Mouse (Mus musculus): ENCODE measurements at regions not wholly inside any gene's neighbourhood (a gene's known extent, or its start where the extent isn't known, plus 50 kb on each side); places are given as distances from the start of the nearest gene placed in this dataset.
"Not testable (repeated sequence)": the region's sequence is repeated elsewhere in the genome, so short reads cannot be mapped to it uniquely, and the experiment has no call there.

- H3K9me3 ChIP-seq (ENCODE audit: control insufficient read depth, low read length): peaks cover 11% of the 10 kb centered on the region
- H3K4me1 ChIP-seq (ENCODE audit: control insufficient read depth, insufficient read depth, low read depth, low read length); H3K27ac ChIP-seq (ENCODE audit: low read depth, low read length); H3K4me2 ChIP-seq (ENCODE audit: low read length); H3K4me3 ChIP-seq (ENCODE audit: low read length); H3K9ac ChIP-seq (ENCODE audit: low read depth, low read length); H3K27me3 ChIP-seq (replicated peaks; ENCODE audit: control insufficient read depth, insufficient read depth, low read length); ATAC-seq; H3K36me3 ChIP-seq (ENCODE audit: control insufficient read depth, insufficient read depth, low read length): not testable (repeated sequence)
- WGBS: 93% methylated on average over 17 of the region's 17 CpGs
These were observed 75.4 kb upstream of the Lemd2 start for GRCm38 (mm10) chr17:27279491-27280288.

DNA sequence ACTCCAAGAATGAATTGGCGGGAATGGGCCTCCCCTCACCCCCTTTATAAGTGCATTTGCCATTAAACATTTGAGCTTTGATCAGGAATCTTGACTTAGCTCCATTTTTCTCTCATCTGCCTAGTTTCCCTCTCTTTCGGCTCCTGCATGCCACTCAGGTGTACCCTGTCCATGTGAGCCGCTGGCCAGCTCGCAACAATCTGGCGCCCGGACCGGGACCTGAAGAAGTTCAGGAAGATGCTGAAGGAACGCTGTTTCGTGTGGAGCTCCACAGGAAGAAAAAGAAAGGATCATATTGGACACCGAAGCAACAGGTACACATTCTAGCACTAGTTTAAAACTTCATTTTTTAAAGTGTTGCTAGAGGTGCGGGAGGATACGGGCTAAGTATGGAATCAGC is 73.5 kb upstream of the Lemd2 start:
- H3K4me1 ChIP-seq (ENCODE audit: control insufficient read depth, insufficient read depth, low read depth, low read length); H3K27me3 ChIP-seq (replicated peaks; ENCODE audit: control insufficient read depth, insufficient read depth, low read length); H3K4me2 ChIP-seq (ENCODE audit: low read length); H3K36me3 ChIP-seq (ENCODE audit: control insufficient read depth, insufficient read depth, low read length); H3K27ac ChIP-seq (ENCODE audit: low read depth, low read length); ATAC-seq; H3K9ac ChIP-seq (ENCODE audit: low read depth, low read length); H3K4me3 ChIP-seq (ENCODE audit: low read length): not testable (repeated sequence)
- peaks cover 11% of the 10 kb centered on the region for H3K9me3 ChIP-seq (ENCODE audit: control insufficient read depth, low read length)
- 95% methylated on average over 12 of the region's 12 CpGs for WGBS

DNA sequence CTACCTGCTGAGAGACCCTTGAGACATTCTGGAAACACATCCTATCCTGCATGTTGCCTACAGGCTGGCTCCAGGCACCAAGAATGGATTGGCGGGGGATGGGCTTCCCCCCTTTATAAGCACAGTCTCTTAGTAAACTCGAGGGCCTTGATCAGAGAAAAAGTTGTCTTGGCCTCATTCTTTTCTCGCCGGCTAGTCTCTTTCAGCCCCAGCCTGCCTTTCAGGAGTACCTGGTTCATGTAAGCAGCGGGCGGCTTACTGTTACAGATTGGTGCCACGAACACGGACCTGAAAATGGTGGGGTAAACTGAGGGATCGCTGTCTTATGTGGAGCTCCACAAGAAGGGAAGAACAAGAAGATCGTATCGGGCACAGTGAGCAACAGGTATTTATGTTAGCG is 67.5 kb upstream of the Lemd2 start:
- not testable (repeated sequence) for H3K4me2 ChIP-seq (ENCODE audit: low read length); H3K9ac ChIP-seq (ENCODE audit: low read depth, low read length); H3K36me3 ChIP-seq (ENCODE audit: control insufficient read depth, insufficient read depth, low read length); H3K9me3 ChIP-seq (ENCODE audit: control insufficient read depth, low read length); H3K27ac ChIP-seq (ENCODE audit: low read depth, low read length); H3K27me3 ChIP-seq (replicated peaks; ENCODE audit: control insufficient read depth, insufficient read depth, low read length); H3K4me1 ChIP-seq (ENCODE audit: control insufficient read depth, insufficient read depth, low read depth, low read length); ATAC-seq; H3K4me3 ChIP-seq (ENCODE audit: low read length)
- WGBS: 94% methylated on average over 12 of the region's 12 CpGs

GRCm38 (mm10) chr17:27270776-27271175 is 66.5 kb upstream of the Lemd2 start:
- WGBS: 98% methylated on average over 8 of the region's 8 CpGs
- not testable (repeated sequence) for H3K27me3 ChIP-seq (replicated peaks; ENCODE audit: control insufficient read depth, insufficient read depth, low read length); H3K4me2 ChIP-seq (ENCODE audit: low read length); ATAC-seq; H3K4me3 ChIP-seq (ENCODE audit: low read length); H3K9ac ChIP-seq (ENCODE audit: low read depth, low read length); H3K9me3 ChIP-seq (ENCODE audit: control insufficient read depth, low read length); H3K27ac ChIP-seq (ENCODE audit: low read depth, low read length); H3K36me3 ChIP-seq (ENCODE audit: control insufficient read depth, insufficient read depth, low read length); H3K4me1 ChIP-seq (ENCODE audit: control insufficient read depth, insufficient read depth, low read depth, low read length)

DNA sequence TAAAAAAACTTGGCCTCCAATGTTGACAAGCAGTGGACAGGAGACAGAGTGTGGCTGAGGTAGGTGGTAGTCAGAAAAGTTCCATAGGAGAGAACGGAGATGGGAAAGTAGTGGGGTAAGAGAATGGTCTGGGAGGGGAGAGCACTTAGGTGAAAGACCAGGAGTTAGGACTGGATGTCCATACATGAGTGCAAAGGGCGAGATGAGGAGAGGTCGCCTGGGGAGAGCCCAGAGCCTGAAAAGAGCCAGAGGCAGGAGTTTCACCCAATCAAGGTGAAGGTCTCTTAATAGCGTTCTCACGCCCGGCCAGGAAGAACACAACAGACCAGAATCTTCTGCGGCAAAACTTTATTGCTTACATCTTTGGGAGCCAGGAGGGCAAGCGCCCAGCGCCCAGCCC is 60.3 kb upstream of the Lemd2 start:
- H3K36me3 ChIP-seq (ENCODE audit: control insufficient read depth, insufficient read depth, low read length); H3K4me3 ChIP-seq (ENCODE audit: low read length); H3K9me3 ChIP-seq (ENCODE audit: control insufficient read depth, low read length); H3K27me3 ChIP-seq (replicated peaks; ENCODE audit: control insufficient read depth, insufficient read depth, low read length); H3K9ac ChIP-seq (ENCODE audit: low read depth, low read length); H3K4me1 ChIP-seq (ENCODE audit: control insufficient read depth, insufficient read depth, low read depth, low read length); H3K27ac ChIP-seq (ENCODE audit: low read depth, low read length); H3K4me2 ChIP-seq (ENCODE audit: low read length); ATAC-seq: not testable (repeated sequence)
- 94% methylated on average over 7 of the region's 9 CpGs for WGBS

DNA sequence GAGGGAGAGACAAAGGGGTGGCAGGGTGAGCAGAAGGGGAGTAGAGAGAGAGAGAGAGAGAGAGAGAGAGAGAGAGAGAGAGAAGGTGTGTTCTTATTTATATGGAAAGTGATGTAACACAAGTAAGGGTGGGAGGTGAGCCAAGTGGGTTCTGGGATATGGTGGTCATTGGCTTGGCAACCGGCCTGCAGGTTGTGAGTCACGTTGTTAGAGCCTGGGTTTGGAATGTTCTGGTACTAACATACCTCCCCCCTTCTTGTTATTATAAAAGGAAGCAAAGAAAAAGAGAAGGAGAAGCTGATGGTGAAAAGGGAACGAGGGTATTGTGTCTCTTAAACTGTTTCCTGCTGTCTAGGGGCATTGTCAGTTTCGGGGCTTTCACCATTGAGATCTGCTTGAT is 58.3 kb upstream of the Lemd2 start:
- no peaks in the 10 kb centered on the region for H3K36me3 ChIP-seq (ENCODE audit: control insufficient read depth, insufficient read depth, low read length)
- no peaks in the 10 kb centered on the region for H3K9me3 ChIP-seq (ENCODE audit: control insufficient read depth, low read length)
- no peak overlapping the region for H3K4me3 ChIP-seq (ENCODE audit: low read length)
- no peak overlapping the region for H3K4me2 ChIP-seq (ENCODE audit: low read length)
- no peak overlapping the region for H3K27ac ChIP-seq (ENCODE audit: low read depth, low read length)
- no peak overlapping the region for H3K9ac ChIP-seq (ENCODE audit: low read depth, low read length)
- WGBS: 81% methylated on average over 4 of the region's 4 CpGs
- no peaks in the 10 kb centered on the region for H3K27me3 ChIP-seq (replicated peaks; ENCODE audit: control insufficient read depth, insufficient read depth, low read length)
- H3K4me1 ChIP-seq (ENCODE audit: control insufficient read depth, insufficient read depth, low read depth, low read length): no peaks in the 10 kb centered on the region
- ATAC-seq: no peak

DNA sequence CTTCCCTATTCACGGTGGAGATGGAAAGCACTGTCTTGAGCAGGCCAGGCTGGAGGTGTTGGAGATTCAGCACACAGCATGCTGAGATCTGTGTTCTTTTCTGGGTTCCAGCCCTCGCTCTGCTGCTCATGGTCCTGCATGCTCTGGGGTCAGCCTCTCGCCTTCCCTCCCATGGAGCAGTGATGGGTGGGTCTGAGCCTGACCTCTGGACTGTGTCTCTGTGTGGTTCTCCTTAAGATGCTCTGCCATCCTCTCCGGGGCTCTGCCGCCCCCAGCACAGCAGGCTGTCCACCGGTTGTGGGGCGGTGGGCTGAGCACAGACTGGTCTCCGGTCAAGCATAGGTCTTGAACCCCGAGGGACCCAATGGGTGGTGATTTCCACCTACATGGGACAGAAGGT is 57.7 kb upstream of the Lemd2 start:
- 91% methylated on average over 9 of the region's 9 CpGs for WGBS
- no peak overlapping the region for H3K9ac ChIP-seq (ENCODE audit: low read depth, low read length)
- no peaks in the 10 kb centered on the region for H3K4me1 ChIP-seq (ENCODE audit: control insufficient read depth, insufficient read depth, low read depth, low read length)
- no peaks in the 10 kb centered on the region for H3K9me3 ChIP-seq (ENCODE audit: control insufficient read depth, low read length)
- no peak overlapping the region for H3K4me2 ChIP-seq (ENCODE audit: low read length)
- H3K36me3 ChIP-seq (ENCODE audit: control insufficient read depth, insufficient read depth, low read length): no peaks in the 10 kb centered on the region
- ATAC-seq: no peak
- no peaks in the 10 kb centered on the region for H3K27me3 ChIP-seq (replicated peaks; ENCODE audit: control insufficient read depth, insufficient read depth, low read length)
- H3K4me3 ChIP-seq (ENCODE audit: low read length): no peak overlapping the region
- no peak overlapping the region for H3K27ac ChIP-seq (ENCODE audit: low read depth, low read length)

GRCm38 (mm10) chr17:27261251-27261650 is 57.0 kb upstream of the Lemd2 start:
- no peak overlapping the region for H3K9ac ChIP-seq (ENCODE audit: low read depth, low read length)
- H3K4me3 ChIP-seq (ENCODE audit: low read length): no peak overlapping the region
- no peaks in the 10 kb centered on the region for H3K9me3 ChIP-seq (ENCODE audit: control insufficient read depth, low read length)
- ATAC-seq: no peak
- H3K4me1 ChIP-seq (ENCODE audit: control insufficient read depth, insufficient read depth, low read depth, low read length): no peaks in the 10 kb centered on the region
- H3K27me3 ChIP-seq (replicated peaks; ENCODE audit: control insufficient read depth, insufficient read depth, low read length): no peaks in the 10 kb centered on the region
- H3K4me2 ChIP-seq (ENCODE audit: low read length): no peak overlapping the region
- 76% methylated on average over 2 of the region's 2 CpGs for WGBS
- no peak overlapping the region for H3K27ac ChIP-seq (ENCODE audit: low read depth, low read length)
- H3K36me3 ChIP-seq (ENCODE audit: control insufficient read depth, insufficient read depth, low read length): no peaks in the 10 kb centered on the region

DNA sequence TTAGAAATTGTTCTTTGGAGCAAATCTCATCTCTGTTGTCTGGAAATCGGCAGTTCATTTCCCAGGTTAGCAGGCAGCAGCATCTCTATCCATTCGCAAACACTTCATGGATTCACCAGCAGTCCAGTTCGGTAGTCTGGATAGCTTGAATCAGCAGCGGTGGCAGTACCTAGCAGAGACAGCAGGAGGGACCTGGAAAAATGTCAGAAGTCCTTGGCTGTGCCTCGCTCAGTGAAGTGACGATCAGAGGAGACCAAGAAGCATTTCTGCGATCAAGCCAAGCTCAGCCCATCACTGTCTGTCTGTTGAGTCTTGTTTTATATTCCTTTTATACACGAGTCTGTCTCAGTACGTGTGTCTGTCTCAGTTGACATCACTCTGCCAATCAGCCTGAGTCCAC is 55.8 kb upstream of the Lemd2 start:
- Histone ChIP-seq H3K9ac (ENCODE audit: low read depth, low read length) (no peak overlapping the region), H3K4me2 (ENCODE audit: low read length) (no peak overlapping the region), H3K27ac (ENCODE audit: low read depth, low read length) (no peak overlapping the region), H3K4me1 (ENCODE audit: control insufficient read depth, insufficient read depth, low read depth, low read length) (no peaks in the 10 kb centered on the region), H3K36me3 (ENCODE audit: control insufficient read depth, insufficient read depth, low read length) (no peaks in the 10 kb centered on the region), H3K27me3 (replicated peaks; ENCODE audit: control insufficient read depth, insufficient read depth, low read length) (no peaks in the 10 kb centered on the region), H3K9me3 (ENCODE audit: control insufficient read depth, low read length) (no peaks in the 10 kb centered on the region), H3K4me3 (ENCODE audit: low read length) (no peak overlapping the region)
- no peak for ATAC-seq
- 90% methylated on average over 9 of the region's 9 CpGs for WGBS

GRCm38 (mm10) chr17:27257345-27257744 is 53.1 kb upstream of the Lemd2 start:
- Histone ChIP-seq H3K36me3 (ENCODE audit: control insufficient read depth, insufficient read depth, low read length) (no peaks in the 10 kb centered on the region), H3K4me2 (ENCODE audit: low read length) (no peak overlapping the region), H3K9me3 (ENCODE audit: control insufficient read depth, low read length) (no peaks in the 10 kb centered on the region), H3K27me3 (replicated peaks; ENCODE audit: control insufficient read depth, insufficient read depth, low read length) (no peaks in the 10 kb centered on the region), H3K27ac (ENCODE audit: low read depth, low read length) (no peak overlapping the region), H3K9ac (ENCODE audit: low read depth, low read length) (no peak overlapping the region), H3K4me3 (ENCODE audit: low read length) (no peak overlapping the region), H3K4me1 (ENCODE audit: control insufficient read depth, insufficient read depth, low read depth, low read length) (no peaks in the 10 kb centered on the region)
- no peak for ATAC-seq
- WGBS: 35% methylated on average over 7 of the region's 7 CpGs

All from hindbrain, embryonic 16.5 days (tissue).